Mouse (Mus musculus) erythroid progenitor cell, adult 5-6 weeks (primary cell): Measurements from ENCODE around the gene Klrc2. TPM values are rescaled to one million over a fixed set of nuclear protein-coding genes. Genes with fewer than 3 reads are reported as not detected.
"Not testable (repeated sequence)": the region's sequence is repeated elsewhere in the genome, so short reads cannot be mapped to it uniquely, and the experiment has no call there.

Experiments used
- ATAC-seq: replicated peaks from 2 replicates; pipeline ENCODE4 v1.8.0; 2016; ENCODE audit warnings: moderate number of reproducible peaks, mild to moderate bottlenecking, moderate TSS enrichment, inconsistent platforms; ENCODE audit not compliant: poor library complexity, low FRiP score, severe bottlenecking
- total RNA-seq, 2 experiments: library from RNA; stranded (forward) in 1 of 2; stranded (reverse) in 1 of 2; fragments of 150-400 nt in 1 of 2; fragments of 186-747, 209-891 nt in 1 of 2; gene quantifications; 2 replicates each; pipeline versions ENCODE4 v1.2.3 to v1.2.4; 2015 to 2017; ENCODE audit warnings: low replicate concordance in 2 of 2

The Klrc2 gene
- total RNA-seq (2015; ENCODE audit: low replicate concordance) (1.3 and 2.2 TPM in 2 replicates), total RNA-seq (2017; ENCODE audit: low replicate concordance) (0.90 TPM in 1 of 2 replicates, not detected in the other)

GRCm38 (mm10) chr6:129660589-129660988 is at the start of gene Klrc2:
Gene Klrc2, minus strand, starts transcription at chr6:129660689.
- ATAC-seq: not testable (repeated sequence)

- ATAC-seq: not testable (repeated sequence)
These were observed 30.9 kb upstream of the Klrc2 start for GRCm38 (mm10) chr6:129691436-129691835.

- ATAC-seq: no peak
These were observed 19.9 kb upstream of the Klrc2 start for GRCm38 (mm10) chr6:129680379-129680778.

GRCm38 (mm10) chr6:129678873-129679272 is 18.4 kb upstream of the Klrc2 start, which contains the start of gene Klrc1:
Gene Klrc1, minus strand, starts transcription at chr6:129678973.
- ATAC-seq: no peak

GRCm38 (mm10) chr6:129661301-129661700 is 812 bp upstream of the Klrc2 start:
- not testable (repeated sequence) for ATAC-seq

GRCm38 (mm10) chr6:129644054-129644453 is 16.4 kb downstream of the Klrc2 start:
- ATAC-seq: not testable (repeated sequence)

GRCm38 (mm10) chr6:129643237-129643636 is 17.3 kb downstream of the Klrc2 start, which contains the start of gene Klrc3:
Gene Klrc3, minus strand, starts transcription at chr6:129643337.
- ATAC-seq: 0 out of 2 replicates have a peak, but pooled peaks have one; percentile 29

GRCm38 (mm10) chr6:129631046-129631445 is 29.4 kb downstream of the Klrc2 start:
- ATAC-seq: not testable (repeated sequence)

- ATAC-seq: no peak
These were observed 36.8 kb downstream of the Klrc2 start, which contains the start of gene Klrk1 for GRCm38 (mm10) chr6:129623735-129624134. Gene Klrk1, minus strand, starts transcription at chr6:129623864.

- ATAC-seq: no peak
These were observed 52.1 kb downstream of the Klrc2 start for GRCm38 (mm10) chr6:129608372-129608771.

Other genes starting within 250 kb of the Klrc2 start
- gene Clec1a, start 208.7 kb downstream of the Klrc2 start, total RNA-seq (2015; ENCODE audit: low replicate concordance): not detected in 2 replicates
- gene Clec1a, start 208.7 kb downstream of the Klrc2 start, total RNA-seq (2017; ENCODE audit: low replicate concordance): 2.0 TPM in 1 of 2 replicates, not detected in the other
- gene Olr1, start 153.5 kb downstream of the Klrc2 start, total RNA-seq (2015; ENCODE audit: low replicate concordance): 3.4 and 4.3 TPM in 2 replicates
- 2.2 and 5.6 TPM in 2 replicates for gene Olr1, start 153.5 kb downstream of the Klrc2 start, total RNA-seq (2017; ENCODE audit: low replicate concordance)
- gene Tmem52b, start 148.1 kb downstream of the Klrc2 start, total RNA-seq (2015; ENCODE audit: low replicate concordance): not detected in 2 replicates
- gene Tmem52b, start 148.1 kb downstream of the Klrc2 start, total RNA-seq (2017; ENCODE audit: low replicate concordance): not detected in 2 replicates
- gene Gabarapl1, start 127.5 kb downstream of the Klrc2 start, total RNA-seq (2015; ENCODE audit: low replicate concordance): 2.1 and 6.5 TPM in 2 replicates
- 9.8 and 17.5 TPM in 2 replicates for gene Gabarapl1, start 127.5 kb downstream of the Klrc2 start, total RNA-seq (2017; ENCODE audit: low replicate concordance)
- gene Klre1, start 82.8 kb downstream of the Klrc2 start, total RNA-seq (2015; ENCODE audit: low replicate concordance): not detected in 2 replicates
- not detected in 2 replicates for gene Klre1, start 82.8 kb downstream of the Klrc2 start, total RNA-seq (2017; ENCODE audit: low replicate concordance)
- gene Klrd1, start 68.9 kb downstream of the Klrc2 start, total RNA-seq (2015; ENCODE audit: low replicate concordance): 10.5 and 10.8 TPM in 2 replicates
- 2.8 TPM in 1 of 2 replicates, not detected in the other for gene Klrd1, start 68.9 kb downstream of the Klrc2 start, total RNA-seq (2017; ENCODE audit: low replicate concordance)
- gene Klrk1, start 36.8 kb downstream of the Klrc2 start, total RNA-seq (2015; ENCODE audit: low replicate concordance): 1.8 and 2.5 TPM in 2 replicates
- 2.7 and 3.5 TPM in 2 replicates for gene Klrk1, start 36.8 kb downstream of the Klrc2 start, total RNA-seq (2017; ENCODE audit: low replicate concordance)
- gene Klrc3, start 17.4 kb downstream of the Klrc2 start, total RNA-seq (2015; ENCODE audit: low replicate concordance): not detected in 2 replicates
- gene Klrc3, start 17.4 kb downstream of the Klrc2 start, total RNA-seq (2017; ENCODE audit: low replicate concordance): not detected in 2 replicates
- gene Klrc1, start 18.3 kb upstream of the Klrc2 start, total RNA-seq (2015; ENCODE audit: low replicate concordance): 2.5 TPM in 1 of 2 replicates, not detected in the other
- 7.7 TPM in 1 of 2 replicates, not detected in the other for gene Klrc1, start 18.3 kb upstream of the Klrc2 start, total RNA-seq (2017; ENCODE audit: low replicate concordance)
- gene Klri1, start 56.4 kb upstream of the Klrc2 start, total RNA-seq (2015; ENCODE audit: low replicate concordance): not detected in 2 replicates
- gene Klri1, start 56.4 kb upstream of the Klrc2 start, total RNA-seq (2017; ENCODE audit: low replicate concordance): 2.4 and 4.0 TPM in 2 replicates
- gene Klri2, start 79.8 kb upstream of the Klrc2 start, total RNA-seq (2015; ENCODE audit: low replicate concordance): not detected in 2 replicates
- gene Klri2, start 79.8 kb upstream of the Klrc2 start, total RNA-seq (2017; ENCODE audit: low replicate concordance): 0.39 TPM in 1 of 2 replicates, not detected in the other
- not detected in 2 replicates for gene Gm156, start 123.6 kb upstream of the Klrc2 start, total RNA-seq (2015; ENCODE audit: low replicate concordance)
- not detected in 2 replicates for gene Gm156, start 123.6 kb upstream of the Klrc2 start, total RNA-seq (2017; ENCODE audit: low replicate concordance)
- gene Gm17631, start 202.0 kb upstream of the Klrc2 start, total RNA-seq (2015; ENCODE audit: low replicate concordance): not detected in 2 replicates
- not detected in 2 replicates for gene Gm17631, start 202.0 kb upstream of the Klrc2 start, total RNA-seq (2017; ENCODE audit: low replicate concordance)
- 3.2 TPM in 1 of 2 replicates, not detected in the other for gene Klra17, start 216.0 kb upstream of the Klrc2 start, total RNA-seq (2015; ENCODE audit: low replicate concordance)
- gene Klra17, start 216.0 kb upstream of the Klrc2 start, total RNA-seq (2017; ENCODE audit: low replicate concordance): 0.90 TPM in 1 of 2 replicates, not detected in the other